Mouse (Mus musculus): ENCODE results near the gene Srsf12. TPM values are rescaled to one million over a fixed set of nuclear protein-coding genes. Genes with fewer than 3 reads are reported as not detected.

Srsf12 gene
- polyA plus RNA-seq, 1 experiment from 2014 or later: 11.1 TPM

- 77% methylated on average over 14 of the region's 14 CpGs for WGBS
- Histone ChIP-seq H3K4me3 (ENCODE audit: low read depth, low read length) (peak overlapping the region; percentile 94; the same call in 1 of the 2 replicates), H3K9me3 (ENCODE audit: control insufficient read depth, low read depth, low read length) (no peaks in the 10 kb centered on the region), H3K27me3 (ENCODE audit: control insufficient read depth, insufficient read depth, low read length) (no peaks in the 10 kb centered on the region), H3K4me1 (ENCODE audit: control insufficient read depth, insufficient read depth, low read length) (0 out of 2 replicates have a peak, but pooled peaks cover 9% of the 10 kb centered on the region), H3K4me2 (replicated peaks; ENCODE audit: low read depth, low read length) (peak overlapping the region; percentile 82), H3K27ac (ENCODE audit: low read length) (no peak overlapping the region), H3K36me3 (ENCODE audit: control insufficient read depth, insufficient read depth, low read length) (peaks cover 30% of the 10 kb centered on the region), H3K9ac (replicated peaks; ENCODE audit: low read depth, low read length) (no peak overlapping the region)
- ATAC-seq (ENCODE audit: insufficient number of reproducible peaks, insufficient read depth, low FRiP score, low read depth): no peak
Observed at GRCm38 (mm10) chr4:33245853-33246395, 37.1 kb downstream of the Srsf12 start.

- peaks cover 30% of the 10 kb centered on the region for H3K36me3 ChIP-seq (ENCODE audit: control insufficient read depth, insufficient read depth, low read length)
- H3K4me2 ChIP-seq (replicated peaks; ENCODE audit: low read depth, low read length): peak overlapping the region; percentile 82
- H3K9ac ChIP-seq (replicated peaks; ENCODE audit: low read depth, low read length): peak overlapping the region; percentile 98
- under 1% methylated on average over 54 of the region's 60 CpGs for WGBS
- H3K9me3 ChIP-seq (ENCODE audit: control insufficient read depth, low read depth, low read length): no peaks in the 10 kb centered on the region
- ATAC-seq (ENCODE audit: insufficient number of reproducible peaks, insufficient read depth, low FRiP score, low read depth): peak; percentile 91
- no peaks in the 10 kb centered on the region for H3K27me3 ChIP-seq (ENCODE audit: control insufficient read depth, insufficient read depth, low read length)
- peak overlapping the region; percentile 100 for H3K27ac ChIP-seq (ENCODE audit: low read length)
- peak overlapping the region; percentile 94 for H3K4me3 ChIP-seq (ENCODE audit: low read depth, low read length)
- 0 out of 2 replicates have a peak, but pooled peaks cover 9% of the 10 kb centered on the region for H3K4me1 ChIP-seq (ENCODE audit: control insufficient read depth, insufficient read depth, low read length)
Observed at GRCm38 (mm10) chr4:33247479-33248053, 38.8 kb downstream of the Srsf12 start.

- peak; percentile 93 for ATAC-seq (ENCODE audit: insufficient number of reproducible peaks, insufficient read depth, low FRiP score, low read depth)
- H3K4me3 ChIP-seq (ENCODE audit: low read depth, low read length): peak overlapping the region; percentile 94
- H3K36me3 ChIP-seq (ENCODE audit: control insufficient read depth, insufficient read depth, low read length): peaks cover 26% of the 10 kb centered on the region
- H3K9ac ChIP-seq (replicated peaks; ENCODE audit: low read depth, low read length): peak overlapping the region; percentile 98
- 0 out of 2 replicates have a peak, but pooled peaks cover 9% of the 10 kb centered on the region for H3K4me1 ChIP-seq (ENCODE audit: control insufficient read depth, insufficient read depth, low read length)
- H3K9me3 ChIP-seq (ENCODE audit: control insufficient read depth, low read depth, low read length): no peaks in the 10 kb centered on the region
- WGBS: under 1% methylated on average over 80 of the region's 88 CpGs
- H3K27me3 ChIP-seq (ENCODE audit: control insufficient read depth, insufficient read depth, low read length): no peaks in the 10 kb centered on the region
- H3K27ac ChIP-seq (ENCODE audit: low read length): peak overlapping the region; percentile 100
- peak overlapping the region; percentile 44 for H3K4me2 ChIP-seq (replicated peaks; ENCODE audit: low read depth, low read length)
Observed at GRCm38 (mm10) chr4:33248062-33248889, 39.5 kb downstream of the Srsf12 start.

- 0 out of 2 replicates have a peak, but pooled peaks cover 9% of the 10 kb centered on the region for H3K4me1 ChIP-seq (ENCODE audit: control insufficient read depth, insufficient read depth, low read length)
- peak overlapping the region; percentile 44 for H3K4me2 ChIP-seq (replicated peaks; ENCODE audit: low read depth, low read length)
- peak overlapping the region; percentile 94 for H3K4me3 ChIP-seq (ENCODE audit: low read depth, low read length)
- 2% methylated on average over 4 of the region's 4 CpGs for WGBS
- H3K9me3 ChIP-seq (ENCODE audit: control insufficient read depth, low read depth, low read length): no peaks in the 10 kb centered on the region
- peaks cover 23% of the 10 kb centered on the region for H3K36me3 ChIP-seq (ENCODE audit: control insufficient read depth, insufficient read depth, low read length)
- peak overlapping the region; percentile 100 for H3K27ac ChIP-seq (ENCODE audit: low read length)
- no peak for ATAC-seq (ENCODE audit: insufficient number of reproducible peaks, insufficient read depth, low FRiP score, low read depth)
- H3K27me3 ChIP-seq (ENCODE audit: control insufficient read depth, insufficient read depth, low read length): no peaks in the 10 kb centered on the region
- 0 out of 2 replicates have a peak overlapping the region, but pooled peaks have one; percentile 7 for H3K9ac ChIP-seq (replicated peaks; ENCODE audit: low read depth, low read length)
Observed at GRCm38 (mm10) chr4:33248915-33249314, 40.1 kb downstream of the Srsf12 start.

GRCm38 (mm10) chr4:33249716-33250230 is 41.0 kb downstream of the Srsf12 start:
- no peak for ATAC-seq (ENCODE audit: insufficient number of reproducible peaks, insufficient read depth, low FRiP score, low read depth)
- H3K27ac ChIP-seq (ENCODE audit: low read length): no peak overlapping the region

GRCm38 (mm10) chr4:33250867-33251266 is 42.1 kb downstream of the Srsf12 start:
- H3K9me3 ChIP-seq (ENCODE audit: control insufficient read depth, low read depth, low read length): no peaks in the 10 kb centered on the region
- ATAC-seq (ENCODE audit: insufficient number of reproducible peaks, insufficient read depth, low FRiP score, low read depth): no peak
- H3K4me1 ChIP-seq (ENCODE audit: control insufficient read depth, insufficient read depth, low read length): 0 out of 2 replicates have a peak, but pooled peaks cover 5% of the 10 kb centered on the region
- H3K4me2 ChIP-seq (replicated peaks; ENCODE audit: low read depth, low read length): no peak overlapping the region
- WGBS: 88% methylated on average over 2 of the region's 2 CpGs
- no peak overlapping the region for H3K27ac ChIP-seq (ENCODE audit: low read length)
- no peaks in the 10 kb centered on the region for H3K27me3 ChIP-seq (ENCODE audit: control insufficient read depth, insufficient read depth, low read length)
- peaks cover 5% of the 10 kb centered on the region for H3K36me3 ChIP-seq (ENCODE audit: control insufficient read depth, insufficient read depth, low read length)
- H3K9ac ChIP-seq (replicated peaks; ENCODE audit: low read depth, low read length): no peak overlapping the region
- no peak overlapping the region for H3K4me3 ChIP-seq (ENCODE audit: low read depth, low read length)

More at GRCm38 (mm10) chr4:33249716-33250230, 41.0 kb downstream of the Srsf12 start:
- Histone ChIP-seq H3K9ac (replicated peaks; ENCODE audit: low read depth, low read length) (no peak overlapping the region), H3K4me1 (ENCODE audit: control insufficient read depth, insufficient read depth, low read length) (0 out of 2 replicates have a peak, but pooled peaks cover 9% of the 10 kb centered on the region), H3K9me3 (ENCODE audit: control insufficient read depth, low read depth, low read length) (no peaks in the 10 kb centered on the region), H3K4me2 (replicated peaks; ENCODE audit: low read depth, low read length) (no peak overlapping the region), H3K36me3 (ENCODE audit: control insufficient read depth, insufficient read depth, low read length) (peaks cover 16% of the 10 kb centered on the region), H3K4me3 (ENCODE audit: low read depth, low read length) (no peak overlapping the region), H3K27me3 (ENCODE audit: control insufficient read depth, insufficient read depth, low read length) (no peaks in the 10 kb centered on the region)
- 95% methylated on average over 1 of the region's 1 CpGs for WGBS

- Histone ChIP-seq H3K9ac (replicated peaks; ENCODE audit: low read depth, low read length) (no peak overlapping the region), H3K4me3 (ENCODE audit: low read depth, low read length) (no peak overlapping the region), H3K4me2 (replicated peaks; ENCODE audit: low read depth, low read length) (no peak overlapping the region), H3K4me1 (ENCODE audit: control insufficient read depth, insufficient read depth, low read length) (no peaks in the 10 kb centered on the region), H3K27ac (ENCODE audit: low read length) (no peak overlapping the region), H3K9me3 (ENCODE audit: control insufficient read depth, low read depth, low read length) (no peaks in the 10 kb centered on the region), H3K36me3 (ENCODE audit: control insufficient read depth, insufficient read depth, low read length) (no peaks in the 10 kb centered on the region), H3K27me3 (ENCODE audit: control insufficient read depth, insufficient read depth, low read length) (no peaks in the 10 kb centered on the region)
- no peak for ATAC-seq (ENCODE audit: insufficient number of reproducible peaks, insufficient read depth, low FRiP score, low read depth)
- WGBS: 85% methylated on average over 4 of the region's 4 CpGs
Observed at GRCm38 (mm10) chr4:33254706-33255105, 45.9 kb downstream of the Srsf12 start.

- no peaks in the 10 kb centered on the region for H3K9me3 ChIP-seq (ENCODE audit: control insufficient read depth, low read depth, low read length)
- H3K4me2 ChIP-seq (replicated peaks; ENCODE audit: low read depth, low read length): no peak overlapping the region
- H3K9ac ChIP-seq (replicated peaks; ENCODE audit: low read depth, low read length): no peak overlapping the region
- no peaks in the 10 kb centered on the region for H3K27me3 ChIP-seq (ENCODE audit: control insufficient read depth, insufficient read depth, low read length)
- ATAC-seq (ENCODE audit: insufficient number of reproducible peaks, insufficient read depth, low FRiP score, low read depth): peak; percentile 35; the same call in 1 of the 2 replicates
- no peak overlapping the region for H3K4me3 ChIP-seq (ENCODE audit: low read depth, low read length)
- H3K36me3 ChIP-seq (ENCODE audit: control insufficient read depth, insufficient read depth, low read length): no peaks in the 10 kb centered on the region
- no peaks in the 10 kb centered on the region for H3K4me1 ChIP-seq (ENCODE audit: control insufficient read depth, insufficient read depth, low read length)
- 59% methylated on average over 11 of the region's 11 CpGs for WGBS
- H3K27ac ChIP-seq (ENCODE audit: low read length): no peak overlapping the region
Observed at GRCm38 (mm10) chr4:33257263-33257964, 48.6 kb downstream of the Srsf12 start.
